Mouse (Mus musculus) brown adipose tissue, adult 24 weeks (tissue): ENCODE measurements around the gene Gm21961. TPM values are rescaled to one million over a fixed set of nuclear protein-coding genes. Genes with fewer than 3 reads are reported as not detected.
"Not testable (repeated sequence)": the region's sequence is repeated elsewhere in the genome, so short reads cannot be mapped to it uniquely, and the experiment has no call there.

Source experiments
- H3K27ac ChIP-seq: fragments of 200-500 bp; replicated peaks from 2 replicates; pipeline ENCODE4 v1.5.1; 2012; ENCODE audit warnings: low read depth, mild to moderate bottlenecking, low read length
- H3K4me1 ChIP-seq: fragments of 200-500 bp; 2 replicates; pipeline ENCODE4 v1.6.1; 2012; ENCODE audit warnings: low read length, mixed read lengths; ENCODE audit not compliant: control insufficient read depth, insufficient read depth, insufficient read length
- H3K4me3 ChIP-seq: fragments of 200-500 bp; 2 replicates; pipeline ENCODE4 v1.5.1; 2012; ENCODE audit warnings: low read depth, mild to moderate bottlenecking, low read length, moderate library complexity; ENCODE audit not compliant: insufficient read depth
- polyA plus RNA-seq: library from polyadenylated mRNA; stranded (reverse); fragments of >200 nt; gene quantifications from 2 replicates; pipeline ENCODE4 v1.2.4, GENCODE M21; 2012; ENCODE audit not compliant: missing spikeins, insufficient read depth, insufficient read length

Gene Gm21961
- polyA plus RNA-seq: not detected in 2 replicates

DNA sequence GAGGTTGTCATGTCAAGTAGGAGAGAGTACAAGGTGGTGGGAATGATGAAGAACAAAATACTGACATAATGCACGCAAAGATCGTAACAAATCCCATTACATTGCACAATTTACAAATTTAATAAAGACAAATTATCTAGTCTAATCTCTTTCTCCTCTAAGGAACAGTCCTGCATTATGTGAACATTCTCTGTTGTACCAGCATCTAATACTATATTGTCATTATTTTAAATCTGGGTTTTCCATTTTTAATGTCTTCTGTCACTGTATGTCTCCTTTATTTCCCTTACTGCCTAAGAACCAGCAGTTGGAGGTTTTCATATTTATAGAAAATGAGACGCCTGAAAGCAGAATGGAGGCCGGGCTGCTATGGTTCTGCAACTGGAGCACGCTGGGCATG lies at the start of gene Gm21961:
Gene Gm21961 (minus strand): TSS at position 101 of the 400 bp plus-strand sequence.
- H3K4me1 ChIP-seq: no peaks in the 10 kb centered on the region

DNA sequence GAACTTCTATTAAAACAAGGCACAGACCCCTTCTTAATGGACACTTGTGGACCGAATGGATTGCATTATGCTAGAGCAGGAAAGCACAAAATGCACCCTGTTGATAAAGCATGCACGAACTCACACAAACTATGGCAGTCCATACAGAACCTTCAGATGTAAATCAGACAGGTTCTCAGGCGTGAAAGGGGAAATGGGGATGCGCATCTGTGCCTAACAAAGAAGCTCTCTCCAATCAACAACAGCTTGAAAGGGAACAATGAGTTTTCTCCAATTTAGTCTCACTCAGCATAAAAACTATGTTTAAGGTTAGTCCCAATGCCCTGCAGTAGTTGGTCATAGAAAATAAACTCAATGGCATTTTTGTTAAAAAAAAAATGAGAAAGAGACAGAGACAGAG lies 27.3 kb upstream of the Gm21961 start:
- no peak overlapping the region for H3K27ac ChIP-seq
- H3K4me1 ChIP-seq: no peaks in the 10 kb centered on the region
- H3K4me3 ChIP-seq: no peak overlapping the region

More for the DNA sequence above, at the start of gene Gm21961:
- H3K27ac ChIP-seq: no peak within 1 kb of the TSS
- H3K4me3 ChIP-seq: no peak within 1 kb of the TSS

DNA sequence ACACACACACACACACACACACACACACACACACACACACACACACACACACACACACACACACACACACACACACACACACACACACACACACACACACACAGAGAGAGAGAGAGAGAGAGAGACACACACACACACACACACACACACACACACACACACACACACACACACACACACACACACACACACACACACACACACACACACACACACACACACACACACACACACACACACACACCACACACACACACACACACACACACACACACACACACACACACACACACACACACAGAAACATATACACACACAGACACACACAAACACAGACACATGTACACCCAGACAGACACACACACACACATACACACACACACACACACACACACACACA lies 24.5 kb upstream of the Gm21961 start:
- not testable (repeated sequence) for H3K4me3 ChIP-seq, H3K27ac ChIP-seq, H3K4me1 ChIP-seq

DNA sequence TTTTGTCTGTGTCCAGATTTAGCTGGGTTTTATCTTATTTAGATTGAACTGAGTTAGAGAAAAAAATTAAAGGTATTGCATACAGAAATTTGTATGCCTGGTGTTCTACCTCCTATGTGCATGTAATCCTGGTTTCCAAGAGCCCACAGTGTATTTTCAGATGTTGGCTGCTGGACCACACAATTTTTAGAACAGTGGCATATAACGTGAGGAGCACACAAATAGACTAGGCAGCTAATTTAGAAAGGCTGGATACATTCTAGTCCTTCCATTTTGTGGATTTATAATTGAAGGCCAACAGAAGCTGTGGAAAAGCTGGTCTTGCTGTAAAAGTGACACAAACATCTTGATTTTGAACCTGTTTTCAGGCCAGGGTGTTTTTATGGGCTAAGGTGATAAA lies 3.3 kb upstream of the Gm21961 start:
- no peaks in the 10 kb centered on the region for H3K4me1 ChIP-seq
- no peak overlapping the region for H3K4me3 ChIP-seq
- no peak overlapping the region for H3K27ac ChIP-seq

DNA sequence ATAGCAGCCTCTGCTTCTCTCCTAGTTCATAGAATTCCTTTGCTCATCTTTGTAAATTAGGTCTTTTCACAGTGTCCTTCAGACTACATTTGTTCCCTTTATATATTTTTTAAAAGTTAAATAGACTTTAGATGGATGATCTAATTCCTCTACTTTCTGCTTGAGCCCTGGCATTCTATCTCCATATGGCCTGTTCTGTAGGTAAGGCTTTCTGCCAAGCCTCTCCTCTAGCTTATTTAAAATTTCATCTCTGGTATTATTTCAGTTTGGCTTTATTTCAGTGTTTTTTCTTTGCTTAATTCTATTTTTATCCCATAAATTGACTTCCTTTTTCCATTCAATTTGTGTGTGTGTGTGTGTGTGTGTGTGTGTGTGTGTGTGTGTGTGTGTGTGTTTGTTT lies 8.5 kb downstream of the Gm21961 start:
- H3K4me3 ChIP-seq: no peak overlapping the region

DNA sequence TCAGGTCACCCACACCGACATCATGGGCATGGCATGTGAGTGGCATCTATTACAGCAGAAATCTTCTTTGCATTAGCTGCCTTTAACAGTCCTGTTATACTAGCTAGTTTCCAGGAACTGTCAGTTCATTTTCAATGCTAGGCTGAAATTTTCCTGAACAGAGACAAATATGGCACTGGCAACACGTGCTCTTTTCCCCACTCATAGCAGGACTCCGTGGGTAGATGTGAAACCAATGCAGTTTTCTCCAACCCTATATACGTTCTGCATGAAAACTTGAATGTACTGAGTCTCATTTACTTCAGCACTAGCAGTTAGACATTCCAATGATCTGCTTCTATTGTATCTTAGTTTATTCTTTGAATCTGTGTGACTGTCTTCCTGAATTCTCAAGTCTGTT lies 20.2 kb downstream of the Gm21961 start:
- Histone ChIP-seq H3K4me1 (no peaks in the 10 kb centered on the region), H3K27ac (no peak overlapping the region), H3K4me3 (no peak overlapping the region)

More for the DNA sequence above, 8.5 kb downstream of the Gm21961 start:
- H3K27ac ChIP-seq: no peak overlapping the region
- H3K4me1 ChIP-seq: no peaks in the 10 kb centered on the region

DNA sequence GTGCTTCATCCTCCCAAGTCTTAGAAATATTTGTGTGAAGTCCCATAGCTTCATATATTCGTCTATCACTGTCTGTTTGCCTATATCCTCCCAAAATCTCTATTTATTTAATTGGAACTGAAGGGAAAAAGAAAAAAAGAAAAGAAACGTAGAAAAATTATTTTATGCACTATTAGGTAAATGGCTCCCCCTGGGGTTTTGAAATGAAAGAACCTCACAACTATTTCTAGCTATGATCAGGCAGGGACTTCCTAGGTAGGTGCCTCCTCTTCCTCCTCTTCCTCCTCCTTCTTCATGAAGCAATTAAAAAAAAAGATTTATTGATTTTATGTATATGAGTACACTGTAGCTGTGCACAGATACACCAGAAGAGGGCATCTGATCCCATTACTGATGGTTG lies 34.7 kb downstream of the Gm21961 start:
- no peak overlapping the region for H3K4me3 ChIP-seq
- H3K4me1 ChIP-seq: no peaks in the 10 kb centered on the region
- no peak overlapping the region for H3K27ac ChIP-seq

DNA sequence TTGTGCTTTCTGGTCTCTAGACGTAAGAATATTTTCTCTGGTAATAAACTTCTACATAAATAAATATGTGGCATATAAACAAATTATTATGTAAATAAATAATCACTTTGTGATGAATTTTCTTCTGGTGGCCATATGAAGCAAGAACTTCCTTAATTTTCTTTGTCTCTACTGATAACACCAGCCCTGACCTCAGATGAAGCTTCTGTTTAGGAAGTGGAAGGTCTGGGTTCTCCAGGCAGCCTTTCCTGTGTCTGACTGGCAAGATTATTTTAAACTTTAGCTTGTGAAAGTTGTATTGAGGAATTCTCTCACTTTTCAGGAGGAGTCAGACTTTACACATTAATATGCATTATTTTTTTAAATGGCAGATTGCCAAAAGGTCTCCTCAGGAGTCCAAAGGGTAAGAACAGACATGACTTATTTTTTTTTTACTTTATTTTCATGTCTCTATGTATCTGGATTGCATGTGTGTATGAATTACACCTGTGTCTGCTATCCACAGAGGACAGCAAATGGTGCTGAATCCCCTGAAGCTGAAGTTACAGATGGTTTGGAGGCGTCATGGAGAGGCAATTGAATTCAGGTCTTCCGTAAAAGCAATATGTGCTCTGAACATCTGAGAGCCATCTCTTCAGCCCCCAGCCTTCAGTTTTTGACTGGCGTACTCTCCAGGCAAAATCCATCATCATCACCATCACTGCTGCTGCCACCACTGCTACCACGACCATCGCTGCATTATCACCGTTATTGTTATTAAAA lies 38.5 kb downstream of the Gm21961 start:
- Histone ChIP-seq H3K4me1 (no peaks in the 10 kb centered on the region), H3K27ac (no peak overlapping the region), H3K4me3 (no peak overlapping the region)

Other genes with a start within 250 kb of the Gm21961 start
- not detected in 2 replicates for gene Gm21798, start 197.2 kb downstream of the Gm21961 start, polyA plus RNA-seq